Mouse (Mus musculus): Measurements from ENCODE around the gene Nptx1. TPM values are rescaled to one million over a fixed set of nuclear protein-coding genes. Genes with fewer than 3 reads are reported as not detected.

The Nptx1 gene
- polyA plus RNA-seq, 1 experiment from 2014 or later: 0.21 TPM

DNA sequence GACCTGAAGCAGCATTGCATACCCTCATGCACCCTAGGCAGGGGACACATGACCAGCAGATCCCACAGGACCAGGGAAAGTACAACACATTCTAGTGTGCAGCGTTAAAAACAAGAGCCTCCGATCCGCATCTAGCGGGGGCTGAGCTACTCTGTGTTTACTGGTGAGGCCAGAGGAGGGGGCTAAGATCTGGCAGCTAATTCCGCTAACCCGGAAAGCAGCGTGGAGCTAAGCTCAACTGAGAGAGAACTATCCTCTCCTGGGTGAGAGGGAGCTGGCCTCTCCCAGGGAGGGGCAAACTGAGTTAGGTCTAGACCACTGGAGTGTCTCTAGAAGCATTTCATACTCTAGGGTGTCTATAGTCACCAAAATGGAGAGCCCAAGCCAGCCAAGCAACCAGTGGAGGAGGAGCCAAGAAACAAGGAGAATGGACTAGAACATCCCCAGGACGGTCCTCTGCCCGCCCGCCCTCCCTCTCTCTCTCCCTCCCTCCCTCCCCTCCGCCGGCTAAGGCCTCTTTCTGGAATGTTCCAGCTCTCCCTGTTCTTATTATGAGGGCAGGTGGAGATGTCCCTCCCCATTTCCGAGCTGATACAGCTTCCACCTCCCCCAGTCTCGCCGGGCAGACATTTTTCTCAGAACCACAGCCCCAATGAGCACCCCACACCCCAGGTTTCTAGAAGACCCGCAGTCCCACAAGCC lies 3.6 kb downstream of the Nptx1 start:
- H3K4me1 ChIP-seq (replicated peaks; ENCODE audit: insufficient read depth, low read length): peaks cover 22% of the 10 kb centered on the region
- peaks cover 35% of the 10 kb centered on the region for H3K27me3 ChIP-seq (ENCODE audit: insufficient read depth, low read length)
- H3K27ac ChIP-seq: no peak overlapping the region
- H3K9me3 ChIP-seq (replicated peaks; ENCODE audit: low read length): no peaks in the 10 kb centered on the region
- no peak overlapping the region for H3K4me2 ChIP-seq (ENCODE audit: low read length)
- no peak overlapping the region for H3K9ac ChIP-seq (ENCODE audit: low read depth, low read length)
- no peak for TF ChIP-seq CTCF (IDR thresholded peaks at IDR 0.05; ENCODE audit: low read depth)
- no peaks in the 10 kb centered on the region for H3K36me3 ChIP-seq (ENCODE audit: insufficient read depth, low read length)
- H3K4me3 ChIP-seq (replicated peaks; ENCODE audit: low read depth, low read length): no peak overlapping the region
- DNase-seq (ENCODE audit: low spot score) (no peak), ATAC-seq (replicated peaks; ENCODE audit: low FRiP score, low read depth) (no peak)
- WGBS: 56% methylated on average over 15 of the region's 16 CpGs

DNA sequence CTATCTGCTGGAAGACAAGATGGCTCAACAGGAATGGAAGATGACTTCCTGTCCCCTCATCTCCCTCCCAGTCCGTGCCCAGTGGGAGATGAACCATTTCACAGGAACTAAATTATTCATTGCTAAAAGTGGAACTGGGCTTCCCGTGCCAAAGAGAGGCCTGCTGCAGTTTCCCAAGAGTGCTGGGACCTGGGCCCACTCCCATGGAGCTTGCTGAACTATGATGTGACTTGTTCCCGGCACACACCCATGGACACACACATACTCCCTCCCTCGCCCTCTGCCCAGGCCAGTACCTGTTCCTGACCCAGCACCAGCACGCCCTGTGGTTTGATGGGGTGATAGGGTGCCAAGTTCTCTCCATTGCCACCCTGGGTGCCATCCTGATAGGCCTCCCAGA lies 4.7 kb downstream of the Nptx1 start:
- H3K27me3 ChIP-seq (ENCODE audit: insufficient read depth, low read length): peaks cover 26% of the 10 kb centered on the region
- no peak overlapping the region for H3K4me2 ChIP-seq (ENCODE audit: low read length)
- no peak overlapping the region for H3K27ac ChIP-seq
- WGBS: 68% methylated on average over 5 of the region's 5 CpGs
- H3K4me1 ChIP-seq (replicated peaks; ENCODE audit: insufficient read depth, low read length): peaks cover 13% of the 10 kb centered on the region
- no peaks in the 10 kb centered on the region for H3K36me3 ChIP-seq (ENCODE audit: insufficient read depth, low read length)
- H3K9ac ChIP-seq (ENCODE audit: low read depth, low read length): no peak overlapping the region
- no peak for DNase-seq (ENCODE audit: low spot score)
- H3K4me3 ChIP-seq (replicated peaks; ENCODE audit: low read depth, low read length): no peak overlapping the region
- no peak for TF ChIP-seq CTCF (IDR thresholded peaks at IDR 0.05; ENCODE audit: low read depth)
- ATAC-seq (replicated peaks; ENCODE audit: low FRiP score, low read depth): no peak
- no peaks in the 10 kb centered on the region for H3K9me3 ChIP-seq (replicated peaks; ENCODE audit: low read length)

DNA sequence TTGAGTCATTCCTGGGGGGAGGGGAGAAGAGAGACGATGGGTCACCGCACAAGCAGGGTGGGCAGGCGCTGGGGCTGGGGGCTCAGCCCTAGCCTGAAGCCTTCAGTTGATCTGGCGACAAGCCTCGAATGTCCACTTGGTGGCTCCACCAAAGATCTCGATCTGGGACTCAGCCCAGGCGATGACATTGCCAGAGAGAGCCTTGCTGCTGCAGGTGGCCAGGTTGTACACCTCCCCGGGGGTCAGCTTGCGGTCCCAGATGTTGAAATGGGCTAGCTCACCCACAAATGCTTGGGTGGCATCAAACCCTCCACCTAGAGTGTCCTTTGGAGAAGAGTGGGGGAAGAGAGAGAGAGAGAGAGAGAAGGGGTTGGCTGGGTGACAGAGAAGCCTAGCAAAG lies 5.2 kb downstream of the Nptx1 start:
- ATAC-seq (replicated peaks; ENCODE audit: low FRiP score, low read depth) (no peak), DNase-seq (ENCODE audit: low spot score) (no peak)
- Histone ChIP-seq H3K4me2 (ENCODE audit: low read length) (no peak overlapping the region), H3K4me3 (replicated peaks; ENCODE audit: low read depth, low read length) (no peak overlapping the region), H3K27ac (no peak overlapping the region), H3K36me3 (ENCODE audit: insufficient read depth, low read length) (no peaks in the 10 kb centered on the region), H3K27me3 (ENCODE audit: insufficient read depth, low read length) (peaks cover 21% of the 10 kb centered on the region), H3K9me3 (replicated peaks; ENCODE audit: low read length) (no peaks in the 10 kb centered on the region), H3K9ac (ENCODE audit: low read depth, low read length) (no peak overlapping the region), H3K4me1 (replicated peaks; ENCODE audit: insufficient read depth, low read length) (peaks cover 7% of the 10 kb centered on the region)
- WGBS: 54% methylated on average over 9 of the region's 9 CpGs
- TF ChIP-seq CTCF (IDR thresholded peaks at IDR 0.05; ENCODE audit: low read depth): peak; percentile 33; the same call in 1 of the 2 replicates

DNA sequence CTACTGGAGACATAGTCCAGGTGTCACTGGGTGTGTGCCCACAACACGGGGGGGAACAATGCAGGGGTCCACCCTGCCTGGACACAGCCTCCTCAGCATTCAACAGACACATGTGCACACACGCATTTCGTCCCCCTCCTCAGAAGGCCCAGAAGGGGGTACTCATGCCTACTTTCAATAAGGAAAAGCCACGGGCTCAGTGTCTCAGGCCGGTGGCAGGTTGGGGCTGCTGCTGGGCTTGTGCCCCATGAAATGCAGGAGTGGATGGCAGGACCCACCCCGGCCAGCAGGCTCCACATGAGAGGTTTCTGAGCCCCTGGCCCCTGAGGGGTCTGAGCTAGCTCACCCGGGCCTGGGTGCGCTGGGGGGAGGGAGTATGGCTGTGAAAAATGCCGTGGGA lies 6.5 kb downstream of the Nptx1 start:
- H3K36me3 ChIP-seq (ENCODE audit: insufficient read depth, low read length): no peaks in the 10 kb centered on the region
- no peak overlapping the region for H3K4me2 ChIP-seq (ENCODE audit: low read length)
- no peak overlapping the region for H3K27ac ChIP-seq
- 78% methylated on average over 9 of the region's 9 CpGs for WGBS
- no peaks in the 10 kb centered on the region for H3K9me3 ChIP-seq (replicated peaks; ENCODE audit: low read length)
- no peak overlapping the region for H3K4me3 ChIP-seq (replicated peaks; ENCODE audit: low read depth, low read length)
- no peak for ATAC-seq (replicated peaks; ENCODE audit: low FRiP score, low read depth)
- no peaks in the 10 kb centered on the region for H3K4me1 ChIP-seq (replicated peaks; ENCODE audit: insufficient read depth, low read length)
- H3K9ac ChIP-seq (ENCODE audit: low read depth, low read length): no peak overlapping the region
- peaks cover 14% of the 10 kb centered on the region for H3K27me3 ChIP-seq (ENCODE audit: insufficient read depth, low read length)
- DNase-seq (ENCODE audit: low spot score): no peak
- TF ChIP-seq CTCF (IDR thresholded peaks at IDR 0.05; ENCODE audit: low read depth): no peak

DNA sequence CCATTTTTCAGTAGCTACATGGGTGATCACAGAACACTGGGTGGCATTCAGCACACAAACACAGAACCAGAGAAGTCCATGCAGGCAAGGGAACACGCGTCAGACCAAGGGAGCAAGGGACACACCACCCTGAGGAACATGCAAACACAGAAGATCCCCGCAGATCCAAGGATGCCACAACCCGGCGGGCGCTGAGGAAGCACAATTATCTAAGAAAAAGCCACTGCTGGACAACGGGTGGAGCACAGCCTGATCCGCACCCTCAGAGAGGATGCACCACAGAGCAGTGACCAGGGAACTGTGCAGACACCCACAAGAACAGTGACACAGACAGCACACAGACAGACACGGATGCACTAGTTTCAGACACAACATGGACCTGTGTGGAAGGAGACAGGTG lies 7.0 kb downstream of the Nptx1 start:
- Histone ChIP-seq H3K4me2 (ENCODE audit: low read length) (no peak overlapping the region), H3K27ac (no peak overlapping the region), H3K9me3 (replicated peaks; ENCODE audit: low read length) (no peaks in the 10 kb centered on the region), H3K27me3 (ENCODE audit: insufficient read depth, low read length) (peaks cover 9% of the 10 kb centered on the region), H3K36me3 (ENCODE audit: insufficient read depth, low read length) (no peaks in the 10 kb centered on the region), H3K9ac (ENCODE audit: low read depth, low read length) (no peak overlapping the region), H3K4me1 (replicated peaks; ENCODE audit: insufficient read depth, low read length) (no peaks in the 10 kb centered on the region), H3K4me3 (replicated peaks; ENCODE audit: low read depth, low read length) (no peak overlapping the region)
- WGBS: 76% methylated on average over 9 of the region's 9 CpGs
- DNase-seq (ENCODE audit: low spot score) (no peak), ATAC-seq (replicated peaks; ENCODE audit: low FRiP score, low read depth) (no peak)
- TF ChIP-seq CTCF (IDR thresholded peaks at IDR 0.05; ENCODE audit: low read depth): no peak

DNA sequence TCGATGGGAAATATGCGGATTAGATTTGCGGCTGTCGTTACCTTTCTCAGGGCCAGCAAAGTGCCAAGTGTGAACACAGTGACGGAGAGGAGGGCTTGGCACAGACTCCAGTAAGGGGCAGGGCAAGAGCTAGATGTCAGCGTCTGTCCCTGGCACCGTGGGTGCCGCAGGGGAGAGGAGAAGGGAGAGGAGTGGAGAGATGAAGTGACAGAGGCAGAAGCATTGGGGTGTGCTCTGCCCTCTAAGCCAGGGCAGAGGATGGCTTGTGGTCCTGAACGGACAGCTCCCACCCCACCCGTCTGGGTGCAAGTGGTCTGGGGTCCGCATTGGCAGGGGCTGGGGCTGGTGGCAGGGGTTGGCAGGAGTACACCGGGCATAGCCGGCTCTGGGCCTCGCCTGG lies 7.6 kb downstream of the Nptx1 start:
- Histone ChIP-seq H3K36me3 (ENCODE audit: insufficient read depth, low read length) (no peaks in the 10 kb centered on the region), H3K27ac (no peak overlapping the region), H3K4me2 (ENCODE audit: low read length) (no peak overlapping the region), H3K4me3 (replicated peaks; ENCODE audit: low read depth, low read length) (no peak overlapping the region), H3K9ac (ENCODE audit: low read depth, low read length) (no peak overlapping the region), H3K27me3 (ENCODE audit: insufficient read depth, low read length) (peaks cover 3% of the 10 kb centered on the region), H3K4me1 (replicated peaks; ENCODE audit: insufficient read depth, low read length) (no peaks in the 10 kb centered on the region), H3K9me3 (replicated peaks; ENCODE audit: low read length) (no peaks in the 10 kb centered on the region)
- ATAC-seq (replicated peaks; ENCODE audit: low FRiP score, low read depth) (no peak), DNase-seq (ENCODE audit: low spot score) (no peak)
- 34% methylated on average over 14 of the region's 14 CpGs for WGBS
- TF ChIP-seq CTCF (IDR thresholded peaks at IDR 0.05; ENCODE audit: low read depth): no peak

DNA sequence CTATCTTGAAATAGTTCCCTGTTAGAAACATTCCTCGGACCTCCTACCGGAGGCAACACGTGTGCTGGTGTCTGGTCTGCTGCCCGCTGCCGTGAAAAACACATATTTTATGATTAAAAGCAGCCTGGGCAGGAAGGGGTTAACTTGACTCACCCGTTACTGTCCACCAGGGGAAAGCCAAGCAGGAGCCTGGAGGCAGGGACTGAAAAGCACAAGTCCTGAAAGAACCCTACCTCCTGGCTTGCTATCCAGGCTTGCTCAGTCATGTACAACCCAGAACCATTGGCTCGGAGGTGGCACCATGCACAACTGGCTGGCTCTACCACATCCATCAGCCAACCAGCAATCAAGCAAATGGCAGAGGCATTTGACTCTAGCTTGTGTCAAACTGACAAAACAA lies 13.8 kb downstream of the Nptx1 start:
- Histone ChIP-seq H3K36me3 (ENCODE audit: insufficient read depth, low read length) (no peaks in the 10 kb centered on the region), H3K9me3 (replicated peaks; ENCODE audit: low read length) (no peaks in the 10 kb centered on the region), H3K27me3 (ENCODE audit: insufficient read depth, low read length) (no peaks in the 10 kb centered on the region), H3K4me1 (replicated peaks; ENCODE audit: insufficient read depth, low read length) (no peaks in the 10 kb centered on the region), H3K9ac (ENCODE audit: low read depth, low read length) (no peak overlapping the region), H3K4me3 (replicated peaks; ENCODE audit: low read depth, low read length) (no peak overlapping the region), H3K4me2 (ENCODE audit: low read length) (no peak overlapping the region), H3K27ac (no peak overlapping the region)
- ATAC-seq (replicated peaks; ENCODE audit: low FRiP score, low read depth) (no peak), DNase-seq (ENCODE audit: low spot score) (no peak)
- no peak; the same call in 1 of the 2 replicates for TF ChIP-seq CTCF (IDR thresholded peaks at IDR 0.05; ENCODE audit: low read depth)
- 57% methylated on average over 7 of the region's 7 CpGs for WGBS

All from kidney, postnatal 0 days (tissue).